Mouse (Mus musculus) adrenal gland, adult 18-20 months (tissue): ENCODE results near the gene Ccr6. TPM values are rescaled to one million over a fixed set of nuclear protein-coding genes. Genes with fewer than 3 reads are reported as not detected.

Experiments used
- DNase-seq, 2 experiments: peaks; one replicate each; pipeline ENCODE4 v3.0.0; 2021 to 2022; ENCODE audit warnings: low spot score in 2 of 2
- long read RNA-seq, 2 experiments: library from polyadenylated mRNA; stranded (forward); transcript quantifications; one replicate each; pipeline ENCODE4 v2.0.0; 2021
- total RNA-seq, 2 experiments: library from RNA; stranded (reverse); gene quantifications; 1 replicate in 1 of 2; 2 replicates in 1 of 2; pipeline ENCODE4 v1.2.3; 2021

Ccr6 gene
- total RNA-seq, result not detected
- long read RNA-seq, experiment 1, result 0 reads
- long read RNA-seq, experiment 2, result 0 reads

DNA sequence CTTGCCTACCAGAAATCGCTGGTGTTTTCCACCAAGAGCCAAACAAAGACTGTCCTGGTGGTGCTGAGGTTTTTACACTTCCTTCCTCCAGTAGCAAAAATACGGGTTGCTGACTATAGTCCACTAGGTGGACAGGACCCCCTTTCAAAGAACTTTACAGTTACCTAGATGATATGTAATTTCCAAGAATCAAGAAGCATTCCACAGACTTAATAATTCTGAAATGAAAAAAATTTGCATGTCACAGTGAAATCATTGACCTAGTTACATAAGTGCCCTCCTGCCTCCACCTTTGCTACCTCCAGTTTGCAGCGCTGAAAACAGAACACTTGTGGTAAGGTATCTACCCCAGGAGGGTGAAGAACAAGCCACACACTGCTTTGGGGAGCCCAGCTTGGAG is at the start of gene Ccr6:
TSS of gene Ccr6 (plus strand) at position 301 of the 400 bp plus-strand sequence.
- DNase-seq, result no peak

DNA sequence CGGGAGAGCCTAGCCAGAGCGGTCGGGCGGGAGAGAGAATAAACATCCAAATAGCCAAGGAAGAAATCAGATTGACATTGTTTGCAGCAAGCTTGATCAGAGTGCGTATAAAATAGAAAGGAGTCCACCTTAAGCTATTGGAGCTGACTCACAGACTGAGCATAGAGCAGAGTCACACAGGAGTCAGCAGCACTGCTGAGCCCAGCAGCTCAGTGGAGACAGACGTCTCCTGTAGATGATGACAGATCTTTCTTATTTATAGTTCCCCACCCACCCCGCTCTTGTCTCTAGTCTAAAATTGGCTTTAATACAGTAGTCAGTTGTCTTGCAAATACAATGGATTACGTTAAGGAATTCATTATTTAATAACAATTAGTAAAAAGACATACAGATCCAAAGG is 42.2 kb upstream of the Ccr6 start:
- no peak for DNase-seq

DNA sequence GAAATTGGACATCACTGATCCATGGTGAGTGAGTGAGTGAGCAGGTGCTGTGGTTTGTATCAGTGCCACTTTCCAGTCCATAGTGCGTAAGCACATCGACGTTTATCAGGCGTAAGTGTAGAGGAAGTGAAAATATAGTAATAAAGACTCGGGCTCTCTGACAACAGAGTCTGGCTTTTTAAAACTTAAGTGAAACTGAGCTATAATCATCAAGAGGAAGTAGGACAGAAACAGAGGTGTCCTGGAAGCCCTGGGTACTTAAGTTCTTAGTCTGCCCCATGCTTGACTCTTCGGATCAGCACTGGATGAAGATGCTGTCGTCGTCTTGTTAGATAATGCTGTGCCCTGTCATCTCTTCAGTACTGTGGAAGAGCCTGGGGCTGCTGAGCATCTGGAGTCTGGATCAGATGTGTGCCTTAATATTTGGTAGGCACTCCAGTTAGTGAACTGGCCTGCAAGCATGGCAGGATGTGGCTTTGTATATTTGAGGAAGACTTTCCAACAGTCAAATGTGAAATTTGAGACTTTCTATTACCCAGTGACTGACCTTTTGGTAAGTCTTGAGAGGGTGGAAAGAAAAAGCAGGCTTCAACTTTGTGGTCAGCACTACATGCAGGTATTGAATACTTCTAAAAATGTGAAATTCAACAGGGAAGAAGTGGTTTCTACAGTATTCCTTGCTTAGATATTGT is 40.0 kb upstream of the Ccr6 start:
- DNase-seq, result no peak

DNA sequence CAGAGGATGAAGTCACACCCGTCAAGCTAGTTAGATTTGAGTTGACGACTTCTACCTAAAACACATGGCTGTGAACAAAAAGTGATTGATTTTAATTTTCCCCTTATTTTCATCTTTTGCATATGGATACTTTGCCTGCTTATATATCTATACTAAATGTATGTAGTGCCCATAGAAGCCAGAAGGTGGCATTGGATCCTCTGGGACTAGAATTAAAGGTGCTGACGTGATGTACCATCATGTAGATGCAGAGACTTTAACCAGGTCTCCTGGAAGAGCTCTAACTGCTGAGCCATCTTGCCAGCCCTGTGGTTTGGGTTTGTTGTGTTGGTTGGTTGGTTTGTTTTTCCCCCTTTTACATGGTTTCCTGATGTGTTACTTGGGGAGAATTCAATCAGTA is 38.2 kb upstream of the Ccr6 start:
- no peak for DNase-seq

DNA sequence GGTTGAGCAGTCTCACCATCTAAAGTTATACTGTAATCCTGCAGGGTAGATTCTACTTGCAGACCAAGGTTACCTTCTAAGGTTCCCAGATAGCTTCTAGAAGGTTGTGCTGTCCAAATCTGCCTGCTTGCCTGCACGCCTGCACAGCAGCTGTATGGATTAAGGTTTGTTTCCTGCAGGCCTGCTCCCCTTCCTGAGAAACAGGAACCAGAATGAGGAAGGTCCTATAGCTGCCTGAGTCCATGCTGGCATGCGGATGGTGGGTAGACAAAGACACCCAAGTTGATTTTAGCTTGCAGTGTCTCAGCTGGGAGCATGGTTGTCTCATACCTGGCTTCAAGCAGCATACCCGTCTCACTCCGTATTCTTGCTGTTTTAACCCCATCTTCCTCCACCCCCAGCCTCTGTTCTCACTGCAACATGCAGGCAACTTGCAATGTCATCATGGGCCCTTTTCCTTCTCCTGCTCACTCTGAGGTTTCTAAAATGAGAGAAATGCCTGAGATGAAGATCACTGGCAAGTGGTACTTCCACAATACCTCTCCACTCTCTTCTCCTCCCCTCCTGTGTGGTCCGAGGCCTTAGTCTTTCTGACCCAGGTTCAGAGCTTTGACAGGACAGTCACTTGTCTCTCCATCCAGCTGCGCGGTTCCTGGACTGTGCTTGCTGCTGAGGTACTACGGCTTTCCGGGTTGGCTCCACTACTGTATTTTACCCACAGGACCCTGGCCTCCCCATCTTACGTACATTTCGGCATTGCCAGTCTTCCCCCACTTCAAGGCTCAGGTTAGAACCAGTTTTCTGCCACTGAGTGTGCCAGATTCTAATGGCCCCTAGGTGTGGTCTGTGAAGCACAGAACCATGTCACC is 36.5 kb upstream of the Ccr6 start:
- no peak for DNase-seq

DNA sequence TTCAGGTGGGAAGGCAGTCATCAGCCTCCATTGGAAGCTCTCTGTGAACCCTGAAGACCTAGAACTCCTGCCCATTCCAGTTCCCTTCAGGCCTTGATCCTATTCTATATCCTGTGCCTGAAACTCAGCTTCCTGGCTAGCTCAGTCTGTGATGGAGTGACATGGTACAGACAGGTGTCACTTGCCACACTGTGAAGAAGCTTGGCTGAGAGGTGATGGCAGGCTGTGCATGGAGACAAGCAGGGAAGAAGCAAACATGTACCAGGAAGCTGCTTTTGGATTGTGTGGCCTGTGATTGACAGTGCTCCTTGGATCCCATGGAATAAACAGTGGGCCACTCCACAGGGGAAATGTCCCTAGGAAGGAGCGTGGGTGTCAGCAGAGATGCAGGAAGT is 35.9 kb upstream of the Ccr6 start:
- no peak for DNase-seq

DNA sequence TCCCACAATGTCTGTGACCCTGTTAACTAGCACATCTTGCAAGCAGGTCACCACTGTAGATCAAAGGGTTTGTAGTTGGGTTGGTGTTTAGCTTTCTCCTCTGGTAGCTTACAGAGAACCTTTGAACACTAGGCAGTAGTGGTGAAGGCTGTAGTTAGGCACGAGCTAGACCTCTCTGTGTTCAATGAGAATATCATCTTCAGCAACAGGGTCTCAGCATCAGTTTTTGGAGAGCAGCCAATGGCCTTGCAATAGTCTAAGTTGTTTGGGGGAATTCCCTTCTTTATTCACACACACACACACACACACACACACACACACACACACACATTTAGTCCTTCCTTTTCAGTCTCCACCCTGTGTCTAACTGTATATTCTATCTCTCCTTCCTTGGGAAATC is 32.4 kb upstream of the Ccr6 start:
- DNase-seq, result peak in 1 of 2 experiments; percentile 1

DNA sequence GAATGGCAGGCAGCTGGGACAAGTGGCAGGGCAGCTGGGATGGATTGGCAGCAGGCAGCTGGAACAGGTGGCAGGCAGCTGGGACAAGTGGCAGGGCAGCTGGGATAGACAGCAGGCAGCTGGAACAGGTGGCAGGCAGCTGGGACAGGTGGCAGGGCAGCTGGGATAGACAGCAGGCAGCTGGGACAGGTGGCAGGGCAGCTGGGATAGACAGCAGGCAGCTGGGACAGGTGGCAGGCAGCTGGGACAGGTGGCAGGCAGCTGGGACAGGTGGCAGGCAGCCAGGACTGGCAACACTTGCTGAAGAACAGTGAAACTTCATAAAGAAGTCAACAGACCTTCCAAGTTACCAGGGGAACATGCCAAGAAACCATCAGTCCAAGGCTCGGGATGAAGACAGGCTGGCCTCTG is 30.6 kb upstream of the Ccr6 start:
- DNase-seq, result peak in 1 of 2 experiments; percentile 11

DNA sequence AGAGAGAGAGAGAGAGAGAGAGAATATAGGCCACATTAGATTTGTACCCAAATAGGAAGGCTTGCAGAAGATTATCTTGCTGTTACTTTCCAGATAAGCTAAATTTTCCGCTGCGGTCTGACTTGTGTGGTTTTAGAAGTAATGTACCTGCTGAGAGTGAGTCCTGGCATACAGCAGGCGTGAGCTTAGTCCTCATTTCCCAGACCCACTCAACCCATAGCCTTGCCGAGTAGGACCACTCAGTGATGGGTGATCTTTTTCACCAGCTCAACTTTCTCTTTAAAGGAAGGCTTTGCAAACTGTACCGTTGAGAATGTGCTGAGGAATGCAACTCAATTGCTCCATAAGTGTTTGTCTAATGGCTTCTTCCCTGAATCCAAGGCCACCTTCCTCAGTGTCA is 29.2 kb upstream of the Ccr6 start:
- DNase-seq, result no peak

DNA sequence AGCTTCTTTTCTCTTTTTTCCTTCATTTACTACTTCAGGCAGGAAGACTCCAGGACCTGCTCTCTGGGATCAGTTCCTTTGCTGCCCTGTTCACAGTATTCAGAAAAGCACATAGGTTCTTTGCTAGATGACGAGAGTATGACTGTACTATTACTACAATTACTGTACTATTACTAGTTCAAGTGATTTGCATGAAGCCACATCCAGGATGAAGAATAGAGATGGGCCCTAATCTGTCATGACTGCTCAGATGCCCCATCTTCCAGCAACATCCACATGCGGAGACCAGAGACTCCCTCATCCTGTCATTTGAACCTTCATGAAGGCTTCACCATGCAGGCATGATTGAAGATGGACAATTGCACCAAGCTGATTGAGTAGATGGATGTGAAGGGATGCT is 26.1 kb upstream of the Ccr6 start:
- no peak for DNase-seq

DNA sequence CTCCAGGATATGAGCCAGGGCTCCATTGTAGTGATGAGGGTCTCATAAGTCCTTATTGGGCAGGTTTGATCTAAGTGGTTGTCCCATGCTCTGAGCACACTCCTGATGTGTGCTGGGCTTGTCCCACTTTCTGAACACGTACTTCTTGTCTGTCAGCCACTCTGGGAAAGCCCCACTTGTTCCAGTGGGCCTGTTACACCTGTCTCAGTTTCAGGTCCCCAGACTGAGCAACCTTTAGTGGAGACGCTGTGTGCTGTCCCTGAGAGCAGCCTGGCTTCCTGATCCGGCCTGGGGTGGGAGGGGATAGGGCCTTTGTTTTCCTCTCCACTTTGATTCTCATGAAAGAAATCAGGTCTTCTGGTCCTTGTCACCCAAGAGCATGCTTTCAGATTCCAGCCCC is 25.7 kb upstream of the Ccr6 start:
- no peak for DNase-seq

DNA sequence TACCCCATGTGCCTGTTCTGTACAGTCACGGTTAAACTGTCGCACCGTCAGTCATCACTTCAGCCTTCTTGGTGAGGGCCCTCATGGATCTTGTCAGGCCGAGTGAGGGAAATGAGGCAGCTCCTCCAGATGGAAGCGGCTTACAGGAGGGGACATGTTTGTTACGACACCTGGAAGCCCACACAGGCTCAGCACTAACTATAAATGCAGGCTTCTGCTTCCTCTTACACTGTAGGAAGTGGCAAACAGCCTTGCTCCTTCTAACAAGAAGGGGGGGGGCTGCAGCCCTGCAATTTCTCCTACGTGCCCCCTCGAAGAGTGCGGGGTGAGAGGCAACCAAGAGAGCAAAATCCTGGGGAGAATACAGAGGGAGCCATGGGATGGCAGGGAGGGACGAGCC is 25.2 kb upstream of the Ccr6 start:
- DNase-seq, result no peak

DNA sequence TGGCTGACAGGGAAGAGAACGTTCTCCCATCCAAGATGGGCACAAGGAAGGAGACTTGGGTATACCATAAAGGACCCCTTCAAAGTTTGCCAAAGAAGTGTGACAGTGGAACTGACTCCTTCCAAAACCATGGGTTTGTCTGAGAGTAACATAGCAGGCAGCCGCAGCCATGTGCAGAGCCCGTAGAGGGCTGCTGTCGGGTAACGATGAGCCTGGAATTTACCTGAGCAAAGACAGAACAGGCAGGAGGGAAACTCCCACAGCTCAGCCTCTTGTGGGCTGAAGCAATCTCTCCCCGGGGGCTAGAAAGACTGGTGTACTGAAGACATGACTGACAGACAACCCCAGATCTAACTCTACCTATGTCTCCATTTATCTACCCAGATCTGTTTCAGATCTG is 24.4 kb upstream of the Ccr6 start:
- DNase-seq, result no peak

DNA sequence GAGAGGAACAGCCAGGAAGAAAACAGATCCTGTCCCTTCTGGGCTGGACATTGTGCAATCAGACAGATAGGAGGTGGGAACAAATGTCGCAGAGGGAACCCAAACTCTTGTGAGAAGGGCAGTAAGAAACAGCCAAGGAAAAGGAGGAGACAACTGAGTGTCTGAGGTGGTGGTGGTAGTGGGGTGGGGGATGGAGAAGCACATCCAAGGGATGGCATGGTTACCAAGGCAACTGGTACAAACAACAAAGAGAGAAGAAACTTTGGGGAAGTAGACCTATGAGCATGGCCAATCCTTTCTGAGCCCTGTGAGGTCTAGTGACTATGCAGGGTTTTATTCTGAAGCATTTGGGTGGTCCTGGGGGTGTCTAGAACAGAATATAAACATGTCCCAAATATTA is 21.5 kb upstream of the Ccr6 start:
- no peak for DNase-seq

DNA sequence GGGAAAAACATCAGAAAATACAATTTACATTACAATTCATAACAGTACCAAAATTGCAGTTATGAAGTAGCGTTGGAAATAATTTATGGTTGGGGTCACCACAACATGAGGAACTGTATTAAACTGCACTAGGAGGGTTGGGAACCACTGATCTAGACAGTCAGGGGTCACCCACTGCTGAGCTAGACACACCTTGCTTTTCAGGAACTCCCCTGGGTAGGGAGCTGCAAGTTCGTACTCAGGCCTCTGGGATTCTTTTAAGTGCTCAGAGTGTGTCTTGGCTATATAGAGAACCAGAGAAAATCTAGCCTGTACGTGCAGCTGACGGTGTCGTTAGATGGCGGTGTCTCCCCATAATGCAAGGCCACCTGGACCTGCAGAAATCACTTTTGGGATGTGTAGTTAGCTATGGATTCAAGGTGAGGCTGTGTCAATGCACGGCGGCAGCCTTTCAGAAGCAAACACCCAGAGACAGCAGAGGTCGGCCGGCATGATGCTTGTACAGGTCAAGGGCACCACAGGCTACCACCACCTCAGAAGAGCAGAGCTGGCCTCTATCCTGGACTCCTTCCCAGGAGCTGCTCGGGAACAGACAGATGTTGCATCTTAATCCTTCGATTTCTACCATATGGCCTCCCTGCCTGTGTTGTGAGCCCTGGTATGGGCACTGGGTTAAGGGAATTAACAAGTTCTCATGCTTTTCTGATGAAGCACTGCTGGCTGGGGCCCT is 20.7 kb upstream of the Ccr6 start:
- no peak for DNase-seq

DNA sequence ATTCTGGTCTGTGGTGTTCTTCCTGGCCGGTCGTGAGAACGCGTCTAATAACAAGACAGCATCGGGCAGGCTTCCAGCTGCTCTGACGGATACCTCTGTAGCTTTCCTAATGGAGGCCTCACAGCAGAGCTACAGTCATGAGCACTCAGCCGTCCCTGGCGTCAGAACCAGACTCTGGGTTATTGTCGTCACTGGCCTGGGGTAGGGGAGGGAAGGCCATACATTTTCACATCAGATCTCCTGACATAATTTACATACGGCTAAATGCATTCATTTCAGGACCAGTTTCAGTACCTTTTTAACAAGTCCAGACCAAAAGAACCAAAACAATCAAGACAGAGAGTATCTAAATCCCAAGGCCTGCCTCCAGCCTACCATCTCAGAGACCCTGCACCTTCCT is 12.6 kb upstream of the Ccr6 start:
- DNase-seq, result no peak

DNA sequence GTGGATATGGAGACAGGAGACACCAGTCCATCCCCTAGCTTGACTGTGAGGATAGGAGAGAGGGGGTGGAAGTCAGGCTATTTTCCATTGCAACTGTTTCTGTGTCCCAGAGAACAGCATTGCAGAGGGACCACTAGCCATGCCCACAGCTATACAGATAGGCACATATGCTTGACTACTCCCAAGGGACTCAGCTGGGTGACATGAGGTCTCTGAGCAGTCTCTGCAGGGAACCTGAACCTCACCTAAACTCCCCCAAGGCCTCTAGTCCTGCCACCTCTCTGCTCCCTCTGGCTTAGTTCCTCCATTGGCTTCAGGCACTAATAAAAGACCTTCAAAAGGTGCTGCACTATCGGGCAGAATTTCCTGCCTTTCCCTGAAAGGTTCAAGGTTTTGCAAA is 11.8 kb upstream of the Ccr6 start:
- no peak for DNase-seq

DNA sequence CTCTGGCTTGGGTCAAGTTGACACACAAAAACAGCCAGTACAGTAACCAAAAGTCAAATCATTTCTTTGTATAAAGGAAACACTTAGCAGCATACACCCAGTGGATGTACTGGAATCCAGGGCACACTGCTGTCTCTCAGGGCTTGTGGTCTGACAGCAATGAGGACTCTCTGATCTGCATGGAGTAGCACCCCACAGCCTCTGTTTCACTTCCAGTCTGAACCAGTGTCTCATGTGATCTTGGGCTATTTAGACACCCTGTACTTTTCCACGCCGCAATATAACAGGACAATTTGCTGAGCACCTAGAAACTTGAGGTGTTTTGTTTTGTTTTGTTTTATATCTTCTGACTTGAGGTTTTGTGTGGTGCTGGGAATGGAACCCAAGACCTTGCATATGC is 10.7 kb upstream of the Ccr6 start:
- DNase-seq, result no peak

DNA sequence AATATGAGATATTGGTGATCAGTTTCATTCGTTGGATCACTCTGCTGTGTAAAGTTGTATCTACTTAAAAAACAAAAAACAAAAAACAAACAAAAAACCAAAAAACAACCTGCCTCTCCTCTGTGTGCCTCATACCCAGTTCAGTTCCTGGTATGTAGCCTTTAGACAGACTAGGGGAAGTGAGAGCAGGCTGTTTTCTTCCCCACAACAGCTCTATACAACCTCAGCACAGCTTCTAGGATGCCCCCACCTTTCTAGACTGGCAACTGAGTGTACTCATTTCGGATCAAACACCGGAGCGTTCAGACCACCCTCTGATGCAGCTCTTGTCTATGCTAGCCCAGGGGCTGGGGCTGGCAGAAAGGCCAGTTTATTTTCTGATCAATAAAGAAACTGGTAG is 10.1 kb upstream of the Ccr6 start:
- DNase-seq, result no peak

DNA sequence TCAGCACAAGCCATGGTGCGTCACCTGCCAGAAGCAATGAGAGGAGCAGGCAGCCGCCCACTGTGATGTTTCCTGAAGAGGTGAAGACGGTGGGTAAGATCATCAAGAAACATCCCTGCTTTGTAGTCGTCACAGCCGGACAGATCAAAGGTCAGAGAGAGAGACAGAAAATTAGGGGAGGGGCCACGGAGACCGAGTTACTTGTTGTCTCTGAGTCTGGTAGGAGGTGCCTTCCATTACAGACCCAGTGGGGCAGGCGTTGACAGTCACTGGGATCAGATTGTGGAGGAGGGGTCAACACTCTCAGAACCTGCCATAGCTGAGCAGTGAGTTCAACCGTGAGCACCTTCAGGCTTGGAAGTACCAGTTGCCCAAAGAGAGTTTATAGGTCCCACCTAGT is 7.2 kb upstream of the Ccr6 start:
- DNase-seq, result no peak

DNA sequence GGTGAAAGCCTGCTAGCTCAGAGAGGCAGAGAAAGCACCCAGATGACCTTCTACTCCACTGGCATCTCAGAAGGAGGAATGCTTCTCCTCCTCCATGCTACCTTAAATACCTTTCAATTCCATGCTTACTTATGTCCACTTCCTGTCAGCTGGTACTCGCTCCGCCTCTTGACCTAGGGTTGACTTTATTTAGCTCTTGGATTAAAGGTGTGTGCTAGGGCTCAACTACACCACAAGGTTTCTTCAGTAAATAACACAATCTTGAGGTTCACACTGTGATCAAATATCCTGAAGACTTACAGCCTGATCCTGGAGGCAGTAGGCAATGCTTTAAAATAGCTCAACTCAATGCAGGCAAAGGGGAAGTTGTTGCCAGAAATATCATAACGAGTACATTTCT is 6.2 kb upstream of the Ccr6 start:
- no peak for DNase-seq

DNA sequence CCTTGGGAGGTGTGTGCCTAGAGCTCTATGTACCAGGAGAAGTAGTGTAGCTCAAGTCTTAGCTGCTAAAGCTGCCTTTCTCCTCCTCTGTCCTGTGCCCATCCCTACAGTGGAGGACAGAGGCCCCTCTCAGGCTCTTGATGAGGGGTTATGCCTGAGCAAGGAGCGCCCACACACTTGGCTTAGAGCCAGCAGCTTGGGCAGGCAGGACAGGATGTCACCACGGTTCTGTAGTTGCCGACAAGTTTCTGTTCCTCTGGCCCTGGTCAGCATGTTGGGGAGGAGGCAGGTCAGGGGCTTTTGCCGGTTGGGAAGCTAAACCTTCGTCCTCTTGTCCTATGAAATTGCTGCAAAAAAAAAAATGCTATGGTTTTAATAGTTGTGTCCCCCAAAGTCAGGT is 3.8 kb upstream of the Ccr6 start:
- DNase-seq, result peak in 1 of 2 experiments; percentile 26
